24 mouse cellular contexts compared by ENCODE assay signal in the genomic region with DNA sequence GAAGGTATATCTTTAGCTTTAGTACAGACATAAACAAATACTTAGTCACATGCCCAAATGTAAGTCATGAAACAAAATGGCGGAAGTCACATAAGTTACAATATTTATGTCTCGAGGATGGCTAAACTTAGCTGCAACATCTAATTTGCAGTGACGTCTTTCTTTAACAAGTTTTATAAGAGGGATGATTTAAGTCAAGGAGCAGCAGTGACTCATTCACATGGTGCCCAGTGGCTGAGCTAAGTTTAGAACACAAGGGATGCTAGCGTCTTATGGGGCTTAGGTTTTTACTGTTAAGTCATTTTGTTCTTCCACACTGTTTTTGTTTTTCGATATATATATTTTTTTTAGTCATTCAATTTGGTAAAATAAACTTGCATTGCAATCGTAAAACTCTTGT. TPM values are rescaled to one million over a fixed set of nuclear protein-coding genes. Genes with fewer than 3 reads are reported as not detected.
"Had no signal": no experiment of that assay in that cellular context is flagged by ENCODE, and none has a peak within 500 bp of the region (broad histone marks: within the 10 kb centered on the region; RNA-seq: fewer than 3 reads in every experiment).

No protein-coding gene starts in this region.

- DNase-seq: liver, postnatal 0 days; lung, adult 2 months; lung, postnatal 14 days; lung, postnatal 36 days; midbrain, embryonic 14.5 days; right cerebral cortex, postnatal 25 days; thymus, adult 18-20 months; thymus, postnatal 14 days; thymus, postnatal 36 days had no signal

- ATAC-seq: liver, postnatal 0 days; lung, postnatal 0 days; midbrain, embryonic 16.5 days had no signal

- H3K9me3 ChIP-seq: liver, embryonic 15.5 days; lung, embryonic 15.5 days; midbrain, embryonic 10.5 days; midbrain, embryonic 12.5 days; neural tube, embryonic 13.5 days; neural tube, embryonic 15.5 days; stomach, embryonic 15.5 days had no signal

- H3K4me3 ChIP-seq: liver, embryonic 15.5 days; lung, embryonic 15.5 days; midbrain, embryonic 10.5 days; midbrain, embryonic 12.5 days; myocyte; neural tube, embryonic 13.5 days; neural tube, embryonic 15.5 days; stomach, embryonic 15.5 days had no signal

- H3K9ac ChIP-seq: liver, embryonic 15.5 days; liver, postnatal 0 days; lung, embryonic 15.5 days; midbrain, embryonic 12.5 days; neural tube, embryonic 13.5 days; neural tube, embryonic 15.5 days; stomach, embryonic 15.5 days had no signal

- H3K4me1 ChIP-seq: liver, embryonic 15.5 days; lung, embryonic 15.5 days; midbrain, embryonic 10.5 days; midbrain, embryonic 12.5 days; neural tube, embryonic 13.5 days; neural tube, embryonic 15.5 days; stomach, embryonic 15.5 days had no signal

- H3K36me3 ChIP-seq: liver, embryonic 15.5 days; lung, embryonic 15.5 days; midbrain, embryonic 10.5 days; midbrain, embryonic 12.5 days; neural tube, embryonic 13.5 days; neural tube, embryonic 15.5 days; stomach, embryonic 15.5 days had no signal

- H3K4me2 ChIP-seq: liver, embryonic 15.5 days; lung, embryonic 15.5 days; midbrain, embryonic 12.5 days; neural tube, embryonic 13.5 days; neural tube, embryonic 15.5 days; stomach, embryonic 15.5 days had no signal

- H3K27me3 ChIP-seq: liver, embryonic 15.5 days; lung, embryonic 15.5 days; midbrain, embryonic 12.5 days; neural tube, embryonic 13.5 days; neural tube, embryonic 15.5 days; stomach, embryonic 15.5 days had no signal

- H3K27ac ChIP-seq: liver, embryonic 15.5 days; lung, embryonic 15.5 days; macrophage; midbrain, embryonic 10.5 days; midbrain, embryonic 12.5 days; neural tube, embryonic 13.5 days; neural tube, embryonic 15.5 days; stomach, embryonic 15.5 days; stomach, postnatal 0 days had no signal

RNA-seq across cellular contexts. Expression of gene Adcyap1, which starts 19.0 kb away (rescaled TPM):
- total RNA-seq: megakaryocyte, adult 5-6 weeks; megakaryocyte-erythroid progenitor cell, adult 5-6 weeks had no signal
- polyA plus RNA-seq: liver, postnatal 0 days; lung, adult 2 months; macrophage; spleen, adult 2 months had no signal
